Mouse (Mus musculus): Measurements from ENCODE around the gene Ghdc. TPM values are rescaled to one million over a fixed set of nuclear protein-coding genes. Genes with fewer than 3 reads are reported as not detected.
"Not testable (repeated sequence)": the region's sequence is repeated elsewhere in the genome, so short reads cannot be mapped to it uniquely, and the experiment has no call there.

Gene Ghdc
- polyA plus RNA-seq, 1 experiment, result 4.9 TPM

GRCm38 (mm10) chr11:100795386-100795785, 24.6 kb upstream of the Ghdc start:
- WGBS, result 95% methylated on average over 2 of the region's 2 CpGs
- H3K4me3 ChIP-seq (replicated peaks; ENCODE audit: control insufficient read depth, low read depth, low read length), result no peak overlapping the region
- H3K4me1 ChIP-seq (ENCODE audit: control insufficient read depth, insufficient read depth, low read length), result no peaks in the 10 kb centered on the region; the same call in 1 of the 2 replicates
- TF ChIP-seq CTCF (IDR thresholded peaks at IDR 0.05; ENCODE audit: control insufficient read depth, insufficient read depth, low read length) (no peak), POLR2A (IDR thresholded peaks at IDR 0.05; ENCODE audit: borderline replicate concordance, control insufficient read depth, low read depth, low read length) (no peak)
- H3K27ac ChIP-seq (ENCODE audit: control insufficient read depth, insufficient read depth, low read depth, low read length, poor library complexity), result no peak overlapping the region

- Histone ChIP-seq H3K4me3 (replicated peaks; ENCODE audit: control insufficient read depth, low read depth, low read length) (no peak overlapping the region), H3K4me1 (ENCODE audit: control insufficient read depth, insufficient read depth, low read length) (no peaks in the 10 kb centered on the region; the same call in 1 of the 2 replicates), H3K27ac (ENCODE audit: control insufficient read depth, insufficient read depth, low read depth, low read length, poor library complexity) (no peak overlapping the region)
- TF ChIP-seq POLR2A (IDR thresholded peaks at IDR 0.05; ENCODE audit: borderline replicate concordance, control insufficient read depth, low read depth, low read length), result no peak
- no peak for TF ChIP-seq CTCF (IDR thresholded peaks at IDR 0.05; ENCODE audit: control insufficient read depth, insufficient read depth, low read length)
- 54% methylated on average over 2 of the region's 2 CpGs for WGBS
These were observed 20.8 kb upstream of the Ghdc start for GRCm38 (mm10) chr11:100791457-100792049.

- 88% methylated on average over 9 of the region's 9 CpGs for WGBS
- not testable (repeated sequence) for H3K4me3 ChIP-seq (replicated peaks; ENCODE audit: control insufficient read depth, low read depth, low read length); H3K4me1 ChIP-seq (ENCODE audit: control insufficient read depth, insufficient read depth, low read length); H3K27ac ChIP-seq (ENCODE audit: control insufficient read depth, insufficient read depth, low read depth, low read length, poor library complexity)
These were observed 19.9 kb upstream of the Ghdc start for GRCm38 (mm10) chr11:100790644-100791043.

- Histone ChIP-seq H3K4me3 (replicated peaks; ENCODE audit: control insufficient read depth, low read depth, low read length) (no peak overlapping the region), H3K4me1 (ENCODE audit: control insufficient read depth, insufficient read depth, low read length) (no peaks in the 10 kb centered on the region; the same call in 1 of the 2 replicates), H3K27ac (ENCODE audit: control insufficient read depth, insufficient read depth, low read depth, low read length, poor library complexity) (no peak overlapping the region)
- WGBS, result 88% methylated on average over 3 of the region's 3 CpGs
- TF ChIP-seq CTCF (IDR thresholded peaks at IDR 0.05; ENCODE audit: control insufficient read depth, insufficient read depth, low read length), result no peak
- no peak for TF ChIP-seq POLR2A (IDR thresholded peaks at IDR 0.05; ENCODE audit: borderline replicate concordance, control insufficient read depth, low read depth, low read length)
These were observed 18.9 kb upstream of the Ghdc start for GRCm38 (mm10) chr11:100789702-100790101.

GRCm38 (mm10) chr11:100785774-100786173, 15.0 kb upstream of the Ghdc start:
- TF ChIP-seq POLR2A (IDR thresholded peaks at IDR 0.05; ENCODE audit: borderline replicate concordance, control insufficient read depth, low read depth, low read length) (no peak), CTCF (IDR thresholded peaks at IDR 0.05; ENCODE audit: control insufficient read depth, insufficient read depth, low read length) (no peak)
- H3K4me3 ChIP-seq (replicated peaks; ENCODE audit: control insufficient read depth, low read depth, low read length), result no peak overlapping the region
- WGBS, result 94% methylated on average over 2 of the region's 2 CpGs
- H3K4me1 ChIP-seq (ENCODE audit: control insufficient read depth, insufficient read depth, low read length), result no peaks in the 10 kb centered on the region
- H3K27ac ChIP-seq (ENCODE audit: control insufficient read depth, insufficient read depth, low read depth, low read length, poor library complexity), result no peak overlapping the region

GRCm38 (mm10) chr11:100784286-100784685, 13.5 kb upstream of the Ghdc start:
- Histone ChIP-seq H3K4me1 (ENCODE audit: control insufficient read depth, insufficient read depth, low read length) (no peaks in the 10 kb centered on the region), H3K4me3 (replicated peaks; ENCODE audit: control insufficient read depth, low read depth, low read length) (no peak overlapping the region), H3K27ac (ENCODE audit: control insufficient read depth, insufficient read depth, low read depth, low read length, poor library complexity) (no peak overlapping the region)
- WGBS, result 89% methylated on average over 8 of the region's 8 CpGs
- TF ChIP-seq CTCF (IDR thresholded peaks at IDR 0.05; ENCODE audit: control insufficient read depth, insufficient read depth, low read length), result no peak
- TF ChIP-seq POLR2A (IDR thresholded peaks at IDR 0.05; ENCODE audit: borderline replicate concordance, control insufficient read depth, low read depth, low read length), result no peak

GRCm38 (mm10) chr11:100782568-100782967, 11.8 kb upstream of the Ghdc start:
- 90% methylated on average over 13 of the region's 13 CpGs for WGBS
- Histone ChIP-seq H3K4me1 (ENCODE audit: control insufficient read depth, insufficient read depth, low read length) (no peaks in the 10 kb centered on the region), H3K4me3 (replicated peaks; ENCODE audit: control insufficient read depth, low read depth, low read length) (no peak overlapping the region), H3K27ac (ENCODE audit: control insufficient read depth, insufficient read depth, low read depth, low read length, poor library complexity) (no peak overlapping the region)
- TF ChIP-seq CTCF (IDR thresholded peaks at IDR 0.05; ENCODE audit: control insufficient read depth, insufficient read depth, low read length) (no peak), POLR2A (IDR thresholded peaks at IDR 0.05; ENCODE audit: borderline replicate concordance, control insufficient read depth, low read depth, low read length) (no peak)

- H3K27ac ChIP-seq (ENCODE audit: control insufficient read depth, insufficient read depth, low read depth, low read length, poor library complexity), result no peak overlapping the region
- no peaks in the 10 kb centered on the region; the same call in 1 of the 2 replicates for H3K4me1 ChIP-seq (ENCODE audit: control insufficient read depth, insufficient read depth, low read length)
- H3K4me3 ChIP-seq (replicated peaks; ENCODE audit: control insufficient read depth, low read depth, low read length), result no peak overlapping the region
- 87% methylated on average over 15 of the region's 15 CpGs for WGBS
- TF ChIP-seq POLR2A (IDR thresholded peaks at IDR 0.05; ENCODE audit: borderline replicate concordance, control insufficient read depth, low read depth, low read length), result no peak
- TF ChIP-seq CTCF (IDR thresholded peaks at IDR 0.05; ENCODE audit: control insufficient read depth, insufficient read depth, low read length), result no peak
These were observed 11.2 kb upstream of the Ghdc start for GRCm38 (mm10) chr11:100781763-100782475.

Data from bone marrow, adult 2 months (tissue).